16 mouse cellular contexts compared by ENCODE assay signal in genomic region chr7:29338351-29338919, GRCm38 (mm10). TPM values are rescaled to one million over a fixed set of nuclear protein-coding genes. Genes with fewer than 3 reads are reported as not detected.
DNase-seq lines count a peak whose midpoint lies in the region; ATAC-seq and TF ChIP-seq lines count a peak whose summit lies in the region.
"Had no signal": no experiment of that assay in that cellular context is flagged by ENCODE, and none has a peak within 500 bp of the region (broad histone marks: within the 10 kb centered on the region; RNA-seq: fewer than 3 reads in every experiment).

No protein-coding gene starts in this region.

- peak; percentile 60 for DNase-seq in G1E (ENCODE audit: low spot score)
- peak; percentile 51 for DNase-seq in kidney, postnatal 14 days
- no peak for DNase-seq in thymus, postnatal 0 days (ENCODE audit: low spot score)
- DNase-seq in gastrocnemius, postnatal 10 days: no peak
- DNase-seq in left cerebral cortex, postnatal 10 days (ENCODE audit: extremely low spot score in 1 of 2, low spot score in 2 of 2): no peak
- DNase-seq: cerebellum, postnatal 36 days; layer of hippocampus, postnatal 36 days; right cerebral cortex, postnatal 14 days; thymus, adult 18-20 months had no signal

- no peaks in the 10 kb centered on the region for H3K9me3 ChIP-seq in G1E (replicated peaks)
- no peaks in the 10 kb centered on the region for H3K9me3 ChIP-seq in erythroblast, embryonic 14.5 days (ENCODE audit: control insufficient read depth, low read length)
- H3K9me3 ChIP-seq: heart, embryonic 12.5 days; hindbrain, embryonic 15.5 days; limb, embryonic 15.5 days; megakaryocyte, embryonic 14.5 days; neural tube, embryonic 12.5 days had no signal

- no peaks in the 10 kb centered on the region for H3K27me3 ChIP-seq in G1E (ENCODE audit: insufficient read depth, low read length)
- H3K27me3 ChIP-seq in erythroblast, embryonic 14.5 days (ENCODE audit: control insufficient read depth): no peaks in the 10 kb centered on the region
- H3K27me3 ChIP-seq: hindbrain, embryonic 15.5 days; limb, embryonic 15.5 days; neural tube, embryonic 12.5 days had no signal

- no peak for TF ChIP-seq CTCF in G1E (IDR thresholded peaks at IDR 0.05; ENCODE audit: low read depth, low read length)

- intact Hi-C loops in left cerebral cortex, postnatal 10 days (cut with DNase I): no loop called here

- peaks cover 94% of the 10 kb centered on the region for H3K4me1 ChIP-seq in G1E (ENCODE audit: insufficient read depth, low read depth, low read length)
- H3K4me1 ChIP-seq in erythroblast, embryonic 14.5 days (ENCODE audit: control insufficient read depth): peaks cover 97% of the 10 kb centered on the region
- H3K4me1 ChIP-seq: neural tube, embryonic 12.5 days had no signal

- H3K36me3 ChIP-seq in G1E (replicated peaks): peaks cover 72% of the 10 kb centered on the region
- H3K36me3 ChIP-seq in erythroblast, embryonic 14.5 days (ENCODE audit: control insufficient read depth): peaks cover 28% of the 10 kb centered on the region
- H3K36me3 ChIP-seq: heart, embryonic 12.5 days had no signal

- peak overlapping the region; percentile 68 for H3K4me3 ChIP-seq in G1E (ENCODE audit: low read depth, low read length)
- H3K4me3 ChIP-seq in erythroblast, embryonic 14.5 days (replicated peaks): peak overlapping the region; percentile 55
- H3K4me3 ChIP-seq: heart, embryonic 12.5 days; hindbrain, embryonic 15.5 days; limb, embryonic 15.5 days; megakaryocyte, embryonic 14.5 days; neural tube, embryonic 12.5 days had no signal

- ATAC-seq in G1E (ENCODE audit: extremely low read depth, insufficient number of reproducible peaks, low FRiP score, poor library complexity, severe bottlenecking): 0 out of 2 replicates have a peak, but pooled peaks have one; percentile 26
- 0 out of 2 replicates have a peak, but pooled peaks have one; percentile 7 for ATAC-seq in megakaryocyte progenitor cell, adult 5-6 weeks (replicated peaks; ENCODE audit: poor library complexity)

RNA-seq across cellular contexts. Expression of gene Dpf1, which starts 34.7 kb away (rescaled TPM):
- total RNA-seq in G1E (2014; fragmentation: Nextera tagmentation): 21.8 and 23.8 TPM in 2 replicates
- 6.8 and 9.4 TPM in 2 replicates for total RNA-seq in G1E (2017)
- 47.4 and 50.3 TPM in 2 replicates for polyA plus RNA-seq in G1E (2012)
- polyA plus RNA-seq in erythroblast, embryonic 14.5 days (2012): 0.06 and 0.13 TPM in 2 replicates
- 0.05 and 0.73 TPM in 2 replicates for total RNA-seq in megakaryocyte progenitor cell, adult 5-6 weeks (2015)
- total RNA-seq in megakaryocyte progenitor cell, adult 5-6 weeks (2017): 0.10 TPM in 1 of 2 replicates, not detected in the other
- 3.0 and 3.5 TPM in 2 replicates for polyA plus RNA-seq in thymus, postnatal 0 days (2015; fragmentation: Nextera tagmentation; extraction: Ambion mirVana)
- total RNA-seq in gastrocnemius, postnatal 10 days (2021): 1 to 10 TPM; 3.4 to 3.8 TPM
- 100 to 1,000 TPM; 127 to 141 TPM for total RNA-seq in left cerebral cortex, postnatal 10 days (2021)

RNA-seq across cellular contexts. Expression of gene Ppp1r14a, which starts 49.3 kb away (rescaled TPM):
- total RNA-seq in G1E (2014; fragmentation: Nextera tagmentation) (not detected in 2 replicates), G1E (2017) (not detected in 2 replicates)
- 0.23 and 0.28 TPM in 2 replicates for polyA plus RNA-seq in G1E (2012)
- 0.07 TPM in 1 of 2 replicates, not detected in the other for polyA plus RNA-seq in erythroblast, embryonic 14.5 days (2012)
- not detected in 2 replicates for total RNA-seq in megakaryocyte progenitor cell, adult 5-6 weeks (2015)
- total RNA-seq in megakaryocyte progenitor cell, adult 5-6 weeks (2017): 1.1 TPM in 1 of 2 replicates, not detected in the other
- 3.1 and 3.4 TPM in 2 replicates for polyA plus RNA-seq in thymus, postnatal 0 days (2015; fragmentation: Nextera tagmentation; extraction: Ambion mirVana)
- total RNA-seq in gastrocnemius, postnatal 10 days (2021): 10 to 100 TPM; 11.8 to 13.3 TPM
- 1 to 10 TPM; 2.4 to 3.3 TPM for total RNA-seq in left cerebral cortex, postnatal 10 days (2021)

RNA-seq across cellular contexts. Expression of gene Spint2, which starts 56.7 kb away (rescaled TPM):
- total RNA-seq in G1E (2014; fragmentation: Nextera tagmentation) (24.4 and 33.4 TPM in 2 replicates), G1E (2017) (19.3 and 21.4 TPM in 2 replicates)
- 102 and 138 TPM in 2 replicates for polyA plus RNA-seq in G1E (2012)
- polyA plus RNA-seq in erythroblast, embryonic 14.5 days (2012): 0.50 and 0.57 TPM in 2 replicates
- total RNA-seq in megakaryocyte progenitor cell, adult 5-6 weeks (2015): 60.8 and 62.8 TPM in 2 replicates
- total RNA-seq in megakaryocyte progenitor cell, adult 5-6 weeks (2017): 21.2 and 34.1 TPM in 2 replicates
- 571 and 608 TPM in 2 replicates for polyA plus RNA-seq in thymus, postnatal 0 days (2015; fragmentation: Nextera tagmentation; extraction: Ambion mirVana)
- total RNA-seq in gastrocnemius, postnatal 10 days (2021): 1 to 10 TPM; 6.6 to 8.2 TPM
- total RNA-seq in left cerebral cortex, postnatal 10 days (2021): 10 to 100 TPM; 20.5 to 21.3 TPM

Comparison
In these comparisons a context has a peak if more than half of its experiments do, and no peak if none do; other contexts are left out.
1. DNase-seq: peak in G1E (single experiment) and kidney, postnatal 14 days (single experiment); none in thymus, postnatal 0 days (single experiment), gastrocnemius, postnatal 10 days (single experiment) and left cerebral cortex, postnatal 10 days (0 of 2).
2. RNA of gene Dpf1, which starts 34.7 kb away (total RNA-seq): 127 to 141 TPM in left cerebral cortex, postnatal 10 days; 6.8 to 23.8 TPM in G1E, 3.4 to 3.8 TPM in gastrocnemius, postnatal 10 days and 0.05 to 0.73 TPM in megakaryocyte progenitor cell, adult 5-6 weeks; every median in the first group is over 4 times any median in the second.